Mouse (Mus musculus) urinary bladder, postnatal 10 days (tissue): ENCODE data around the gene Krt5.
"Not testable (repeated sequence)": the region's sequence is repeated elsewhere in the genome, so short reads cannot be mapped to it uniquely, and the experiment has no call there.

Experiments
- DNase-seq: peaks from one replicate; pipeline ENCODE4 v3.0.0; 2022; ENCODE audit warnings: low spot score

Krt5 gene

DNA sequence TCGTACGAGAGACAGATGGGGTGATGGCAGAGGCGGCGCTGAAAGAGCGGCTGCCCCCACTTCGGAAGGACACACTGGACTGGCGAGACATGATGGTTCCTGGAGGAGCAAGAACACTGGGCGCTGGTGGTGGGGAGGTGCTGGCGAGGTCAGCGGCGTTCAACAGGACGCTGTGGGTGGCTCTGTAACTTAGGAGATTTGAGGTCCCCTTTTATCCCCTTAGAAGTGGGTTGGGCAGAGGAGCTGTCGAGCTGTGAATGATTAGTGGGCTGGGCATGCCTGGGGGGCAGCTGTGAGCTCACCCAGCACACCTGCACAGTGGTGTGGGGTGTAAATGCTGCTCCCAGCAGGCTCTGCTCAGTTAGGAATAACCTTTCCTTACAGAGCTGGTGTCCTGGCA, at the start of gene Krt5:
Gene Krt5 (minus strand): TSS at position 179 of the 400 bp plus-strand sequence.
- no peak for DNase-seq

- no peak for DNase-seq
These were observed 30.0 kb upstream of the Krt5 start, which contains the start of gene Krt71 for GRCm38 (mm10) chr15:101742711-101743110. Gene Krt71 (minus strand): TSS chr15:101743109.

- DNase-seq: no peak
These were observed 25.1 kb upstream of the Krt5 start for GRCm38 (mm10) chr15:101737786-101738185.

DNA sequence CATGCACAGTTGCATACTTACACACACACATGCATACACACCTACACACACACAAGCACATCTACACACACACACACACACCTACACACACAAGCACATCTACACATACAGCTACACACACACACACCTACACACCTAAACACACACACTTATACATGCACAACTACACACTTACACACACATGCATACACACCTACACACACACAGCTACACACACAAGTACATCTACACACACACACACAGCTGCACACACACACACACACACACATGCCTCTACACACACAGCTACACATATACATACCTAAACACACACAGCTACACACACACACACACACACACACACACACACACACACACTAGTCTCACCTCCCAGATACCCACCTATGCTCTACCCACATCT, 18.0 kb upstream of the Krt5 start:
- no peak for DNase-seq

- no peak for DNase-seq
These were observed 12.0 kb upstream of the Krt5 start for GRCm38 (mm10) chr15:101724686-101725085.

- DNase-seq: no peak
These were observed 3.1 kb upstream of the Krt5 start for GRCm38 (mm10) chr15:101715831-101716230.

DNA sequence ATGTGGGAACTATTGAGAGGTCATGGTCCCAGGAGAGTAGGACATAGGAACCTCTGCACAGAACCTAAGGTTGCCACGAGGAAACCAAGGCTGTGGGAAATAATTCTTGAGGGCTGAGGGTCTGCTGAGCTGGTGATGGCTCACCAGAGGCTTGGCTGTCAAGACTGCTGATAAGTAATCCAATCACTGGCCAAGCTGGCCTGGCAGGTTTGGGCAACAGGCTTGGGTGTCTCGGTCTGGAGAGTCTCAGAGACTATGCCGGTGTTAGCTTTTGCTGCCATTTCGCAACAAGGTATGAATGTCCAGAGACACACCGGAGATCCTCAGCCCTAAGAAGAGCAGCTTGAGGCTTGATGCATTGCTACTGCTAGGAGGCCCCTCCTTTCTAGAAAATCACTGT, 1.7 kb upstream of the Krt5 start:
- no peak for DNase-seq

- no peak for DNase-seq
These were observed 1.0 kb upstream of the Krt5 start for GRCm38 (mm10) chr15:101713731-101714130.

GRCm38 (mm10) chr15:101708683-101709082, 4.0 kb downstream of the Krt5 start:
- DNase-seq: no peak

GRCm38 (mm10) chr15:101707454-101707853, 5.2 kb downstream of the Krt5 start:
- no peak for DNase-seq

DNA sequence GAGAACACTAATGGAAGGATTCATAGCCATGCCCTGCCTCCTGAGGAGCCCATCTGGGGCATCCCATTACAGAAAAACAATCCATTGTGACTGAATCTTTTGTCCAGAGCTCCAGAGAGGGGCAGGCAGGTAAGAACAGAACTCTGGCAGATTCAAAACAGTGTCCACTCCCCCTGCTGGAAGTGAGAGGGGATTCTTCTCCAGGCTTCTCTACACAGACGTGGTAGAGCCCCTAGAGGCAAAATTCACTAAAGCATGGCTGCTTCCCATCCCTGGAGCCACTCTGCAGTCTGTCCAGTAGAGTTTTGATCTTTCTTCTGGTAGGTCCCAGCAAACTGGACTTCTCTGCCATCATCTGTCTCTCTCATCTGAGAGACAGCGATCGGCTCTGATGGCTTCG, 8.6 kb downstream of the Krt5 start:
- DNase-seq: no peak

- no peak for DNase-seq
These were observed 10.3 kb downstream of the Krt5 start for GRCm38 (mm10) chr15:101702380-101702779.

DNA sequence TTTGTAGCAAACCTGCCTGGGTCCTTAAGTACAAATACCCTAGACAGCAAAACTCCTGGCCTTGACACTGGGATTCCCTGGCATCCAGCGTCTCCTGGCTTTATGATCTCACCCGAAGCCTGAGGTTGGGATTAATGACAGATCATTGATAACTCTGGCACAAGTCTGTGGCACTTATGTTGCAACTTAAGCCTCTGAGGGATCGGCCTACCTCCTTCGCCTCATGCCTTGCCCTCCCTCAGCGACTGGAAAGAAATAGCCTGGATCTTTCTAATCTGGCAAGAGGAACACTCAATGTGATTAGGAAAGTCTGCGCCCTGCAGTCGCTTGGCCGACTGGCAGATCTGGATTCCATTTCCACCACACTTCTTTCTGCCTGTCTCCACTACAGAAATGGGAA, 12.8 kb downstream of the Krt5 start:
- no peak for DNase-seq

DNA sequence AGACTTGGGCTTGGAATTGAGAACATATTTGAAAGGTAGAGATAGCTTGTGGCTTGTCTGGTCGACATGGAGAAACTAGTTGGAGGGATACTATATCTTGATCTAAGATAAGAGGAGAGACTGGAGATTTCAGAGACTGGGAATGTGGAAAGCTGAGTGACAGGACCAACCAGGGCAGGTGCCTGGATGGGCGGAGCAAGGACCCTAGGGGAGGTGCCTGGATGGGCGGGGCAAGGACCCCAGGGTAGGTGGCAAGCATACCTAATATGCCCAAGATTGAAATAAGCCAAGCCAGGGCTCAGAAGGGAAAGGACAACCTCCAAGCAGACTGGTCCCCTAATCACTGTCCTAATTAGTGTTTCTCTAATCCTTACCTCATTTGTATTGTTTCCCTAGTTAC, 13.5 kb downstream of the Krt5 start:
- DNase-seq: no peak

GRCm38 (mm10) chr15:101697326-101698188, 15.1 kb downstream of the Krt5 start:
- DNase-seq: no peak

DNA sequence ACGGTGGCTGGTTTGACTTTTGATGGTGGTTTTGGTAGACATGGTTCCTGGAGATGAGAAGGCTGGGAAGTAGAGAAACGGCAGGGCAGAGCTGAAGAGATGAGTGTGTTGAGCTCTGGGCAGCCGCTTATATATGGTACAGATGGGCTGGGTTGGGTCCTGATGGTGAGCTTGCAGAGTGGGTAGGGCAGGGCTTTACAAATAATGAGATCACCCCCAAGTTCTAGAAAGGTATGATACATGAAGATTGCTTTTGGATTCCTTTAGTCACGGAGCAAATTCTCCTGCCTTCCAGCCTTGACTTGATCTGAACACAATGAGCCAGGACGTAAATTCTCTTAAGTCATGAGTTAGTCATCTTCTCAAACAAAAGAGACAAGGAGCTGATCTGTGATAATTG, 18.5 kb downstream of the Krt5 start, which contains the start of gene Krt6a:
Gene Krt6a (minus strand): TSS at position 101 of the 400 bp plus-strand sequence.
- no peak for DNase-seq

DNA sequence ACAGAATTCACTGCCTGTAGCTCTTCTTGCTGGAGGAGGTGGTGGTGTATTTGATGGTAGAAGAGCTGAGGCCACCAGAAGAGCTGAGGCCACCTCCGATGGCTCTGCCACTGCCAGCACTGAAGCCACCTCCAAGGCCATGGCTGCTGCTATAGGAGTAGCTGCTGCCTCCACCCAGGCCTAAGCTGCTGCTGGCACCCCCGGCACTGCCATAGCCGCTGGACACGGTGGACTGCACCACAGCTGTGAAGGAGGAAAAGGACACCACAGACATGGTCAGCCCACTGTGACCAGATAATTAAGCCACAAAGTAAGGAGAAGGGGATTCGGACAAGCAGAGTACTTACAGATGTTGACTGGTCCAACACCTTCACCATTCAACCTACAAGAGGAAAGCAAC, 22.2 kb downstream of the Krt5 start:
- not testable (repeated sequence) for DNase-seq

- DNase-seq: no peak
These were observed 24.5 kb downstream of the Krt5 start for GRCm38 (mm10) chr15:101688161-101688560.

- DNase-seq: no peak
These were observed 32.5 kb downstream of the Krt5 start, which contains the start of gene Krt6b for GRCm38 (mm10) chr15:101680187-101680586. Gene Krt6b (minus strand): TSS chr15:101680287.

DNA sequence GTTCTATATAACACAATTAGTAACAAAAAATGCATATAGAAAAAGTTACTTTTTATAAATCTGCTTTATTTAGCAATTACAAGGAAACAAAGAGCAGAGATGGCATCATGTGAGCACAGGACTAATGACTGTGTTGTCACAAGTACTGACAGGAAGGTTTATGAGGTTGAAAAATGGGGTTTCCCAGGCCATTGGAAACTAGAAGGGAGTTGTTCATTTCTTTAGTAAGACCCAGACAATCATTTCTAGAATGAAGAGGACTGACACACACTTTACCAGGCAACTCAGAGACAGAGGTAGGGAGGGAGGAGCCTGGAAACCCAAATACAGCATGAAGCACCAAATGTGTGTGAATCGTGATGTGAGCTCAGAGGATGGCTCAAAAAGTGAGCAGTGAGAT, 36.7 kb downstream of the Krt5 start:
- no peak for DNase-seq
